Mouse (Mus musculus) heart, adult 2 months (tissue): ENCODE measurements around the gene Ralgps1. TPM values are rescaled to one million over a fixed set of nuclear protein-coding genes. Genes with fewer than 3 reads are reported as not detected.

ENCODE experiments used
- DNase-seq, 2 experiments: peaks; one replicate each; pipeline ENCODE4 v3.0.0; 2021
- H3K27ac ChIP-seq: fragments of 200-600 bp; 2 replicates; pipeline ENCODE4 v1.8.1; 2022
- H3K27me3 ChIP-seq: fragments of 200-500 bp; 2 replicates; pipeline ENCODE4 v1.6.1; 2012; ENCODE audit warnings: mild to moderate bottlenecking, low read length, inconsistent platforms, mixed read lengths; ENCODE audit not compliant: control insufficient read depth, insufficient read depth
- H3K36me3 ChIP-seq: fragments of 200-500 bp; 2 replicates; pipeline ENCODE4 v1.6.1; 2012; ENCODE audit warnings: low read length, inconsistent platforms; ENCODE audit not compliant: control insufficient read depth, insufficient read depth
- H3K4me1 ChIP-seq: fragments of 200-500 bp; 2 replicates; pipeline ENCODE4 v1.6.1; 2011; ENCODE audit warnings: low read length; ENCODE audit not compliant: control insufficient read depth, insufficient read depth
- H3K4me3 ChIP-seq: fragments of 200-600 bp; 2 replicates; pipeline ENCODE4 v1.8.1; 2022
- H3K79me2 ChIP-seq: fragments of 200-500 bp; replicated peaks from 2 replicates; pipeline ENCODE4 v1.6.1; 2012; ENCODE audit warnings: mild to moderate bottlenecking, inconsistent platforms, low read length, moderate library complexity, mixed read lengths; ENCODE audit not compliant: control insufficient read depth, insufficient read depth
- H3K9ac ChIP-seq: fragments of 200-500 bp; 2 replicates; pipeline ENCODE4 v1.6.1; 2012; ENCODE audit warnings: low read depth, mild to moderate bottlenecking, control low read depth, inconsistent platforms, low read length, mixed read lengths
- CTCF ChIP-seq: fragments of 200-600 bp; IDR thresholded peaks from 2 replicates; pipeline ENCODE4 v1.8.1; 2022; ENCODE audit warnings: antibody characterized with exemption, mild to moderate bottlenecking, moderate library complexity
- EP300 ChIP-seq: fragments of 200-500 bp; IDR thresholded peaks from 2 replicates; pipeline ENCODE4 v1.6.1; 2011; ENCODE audit warnings: low read depth, low read length, control low read depth; ENCODE audit not compliant: insufficient read depth
- POLR2A ChIP-seq: fragments of 200-500 bp; IDR thresholded peaks from 2 replicates; pipeline ENCODE4 v1.6.1; 2011; ENCODE audit warnings: mild to moderate bottlenecking, low read depth, low read length, control low read depth; ENCODE audit not compliant: insufficient read depth
- WGBS: fragments of 180-500 bp; shearing (Covaris S2); methylation state at CpG from one replicate; pipeline ENCODE4 v1.1.7; 2018; 5-methylcytosine and 5-hydroxymethylcytosine counted together
- intact Hi-C: fragments of 180-260 bp; cut with DNase I; formaldehyde crosslinking; loops from one replicate; pipeline ENCODE4 v1.15.1; 2025
- polyA plus RNA-seq: library from polyadenylated mRNA; depleted of rRNA; stranded (reverse); fragments of >200 nt; gene quantifications from 2 replicates; pipeline ENCODE4 v1.2.3, GENCODE M21; 2012
- total RNA-seq, 2 experiments: library from RNA; stranded (reverse); gene quantifications; 2 replicates each; pipeline ENCODE4 v1.2.3; 2021

Ralgps1 gene
- total and polyA plus RNA-seq, 3 experiments = 3.8 to 5.3 (median 4.9) TPM

DNA sequence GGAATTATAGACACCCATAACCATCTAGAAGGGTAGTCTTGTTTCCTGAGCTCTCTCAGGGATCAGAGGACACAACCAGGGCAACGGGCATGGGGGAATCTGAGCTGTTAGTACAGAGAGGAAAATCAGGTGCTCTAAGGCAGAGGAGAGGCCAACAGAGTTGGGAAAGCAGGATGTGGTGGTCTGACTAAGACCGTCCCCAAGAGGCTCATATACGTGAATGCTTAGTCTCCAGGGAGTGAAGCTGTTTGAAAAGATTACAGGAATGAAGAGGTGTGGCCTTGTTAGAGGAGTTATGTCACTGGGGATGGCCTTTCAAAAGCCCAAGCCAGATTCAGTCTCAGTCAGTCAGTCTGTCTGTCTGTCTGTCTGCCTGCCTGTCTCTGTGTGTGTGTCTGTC lies 64.7 kb downstream of the Ralgps1 start:
- no peaks in the 10 kb centered on the region for H3K27me3 ChIP-seq
- no peak overlapping the region for H3K27ac ChIP-seq
- no peak overlapping the region for H3K9ac ChIP-seq
- intact Hi-C loops = no loop called here
- DNase-seq = no peak
- H3K36me3 ChIP-seq = no peaks in the 10 kb centered on the region
- WGBS = 65% methylated on average over 3 of the region's 3 CpGs
- no peak overlapping the region for H3K4me3 ChIP-seq
- H3K4me1 ChIP-seq = no peaks in the 10 kb centered on the region
- no peaks in the 10 kb centered on the region for H3K79me2 ChIP-seq
- TF ChIP-seq POLR2A (no peak), CTCF (no peak), EP300 (no peak)

GRCm38 (mm10) chr2:33303416-33303947 lies 67.8 kb downstream of the Ralgps1 start:
- no peak for DNase-seq
- Histone ChIP-seq H3K36me3 (no peaks in the 10 kb centered on the region), H3K4me3 (no peak overlapping the region), H3K27me3 (no peaks in the 10 kb centered on the region; the same call in 1 of the 2 replicates), H3K9ac (no peak overlapping the region), H3K27ac (no peak overlapping the region), H3K4me1 (peaks cover 10% of the 10 kb centered on the region), H3K79me2 (no peaks in the 10 kb centered on the region)
- intact Hi-C loops = no loop called here
- WGBS = 63% methylated on average over 11 of the region's 11 CpGs
- TF ChIP-seq POLR2A (no peak), EP300 (no peak), CTCF (no peak)

DNA sequence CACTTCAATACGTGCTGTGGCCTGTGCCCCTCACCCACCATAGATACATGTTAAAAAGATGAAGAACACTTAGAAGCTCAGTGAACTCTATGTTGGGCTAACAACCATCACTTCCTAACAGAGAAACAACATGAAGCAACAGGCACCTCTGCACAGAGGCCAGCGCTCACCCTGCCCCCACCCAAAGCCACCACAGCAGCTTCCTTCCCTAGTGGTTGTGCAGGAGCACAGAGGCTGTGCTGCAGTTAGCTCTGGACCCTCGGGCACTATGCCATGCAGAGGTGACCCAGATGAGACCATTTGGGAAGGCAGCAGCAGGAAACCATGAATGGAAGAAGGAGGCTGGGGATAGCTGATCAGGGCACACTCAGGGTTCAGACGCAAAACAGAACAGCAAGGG lies 68.5 kb downstream of the Ralgps1 start:
- Histone ChIP-seq H3K9ac (no peak overlapping the region), H3K27me3 (no peaks in the 10 kb centered on the region; the same call in 1 of the 2 replicates), H3K4me3 (no peak overlapping the region), H3K4me1 (peaks cover 10% of the 10 kb centered on the region), H3K79me2 (no peaks in the 10 kb centered on the region), H3K27ac (no peak overlapping the region), H3K36me3 (no peaks in the 10 kb centered on the region)
- intact Hi-C loops = no loop called here
- TF ChIP-seq CTCF (no peak), EP300 (no peak), POLR2A (no peak)
- 75% methylated on average over 4 of the region's 4 CpGs for WGBS
- no peak for DNase-seq

- no peak for DNase-seq
- Histone ChIP-seq H3K27ac (no peak overlapping the region), H3K4me1 (peaks cover 10% of the 10 kb centered on the region), H3K36me3 (no peaks in the 10 kb centered on the region), H3K79me2 (no peaks in the 10 kb centered on the region), H3K4me3 (no peak overlapping the region), H3K27me3 (no peaks in the 10 kb centered on the region; the same call in 1 of the 2 replicates), H3K9ac (no peak overlapping the region)
- WGBS = 85% methylated on average over 3 of the region's 3 CpGs
- TF ChIP-seq POLR2A = no peak
- TF ChIP-seq CTCF = no peak
- no peak for TF ChIP-seq EP300
- intact Hi-C loops = no loop called here
These were observed 68.9 kb downstream of the Ralgps1 start for GRCm38 (mm10) chr2:33302405-33302804.

- WGBS = 54% methylated on average over 3 of the region's 3 CpGs
These were observed 70.8 kb downstream of the Ralgps1 start for GRCm38 (mm10) chr2:33300371-33301046.

DNA sequence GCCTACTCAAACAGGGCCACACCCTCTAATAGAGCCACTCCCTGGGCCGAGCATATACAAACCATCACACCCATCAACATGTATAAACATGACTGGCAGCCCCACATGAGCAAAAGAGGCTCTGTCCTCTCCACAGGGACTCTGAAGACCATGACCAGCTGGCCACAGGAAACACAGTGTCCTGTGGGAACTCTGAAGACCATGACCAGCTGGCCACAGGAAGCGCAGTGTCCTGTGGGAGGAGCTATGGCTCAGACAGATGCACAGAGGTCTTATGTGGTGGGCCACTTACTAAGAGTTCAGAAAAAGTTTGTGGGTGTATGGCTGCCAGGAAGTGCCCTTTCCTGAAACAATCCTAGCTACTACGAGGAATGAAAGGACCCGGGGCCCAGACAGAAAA lies 72.4 kb downstream of the Ralgps1 start:
- 50% methylated on average over 4 of the region's 4 CpGs for WGBS
- H3K9ac ChIP-seq = no peak overlapping the region

More at GRCm38 (mm10) chr2:33300371-33301046, 70.8 kb downstream of the Ralgps1 start:
- peak in 1 of 2 experiments; percentile 41 for DNase-seq
- TF ChIP-seq EP300 (no peak), POLR2A (no peak), CTCF (no peak)
- Histone ChIP-seq H3K4me1 (peaks cover 10% of the 10 kb centered on the region), H3K27me3 (no peaks in the 10 kb centered on the region; the same call in 1 of the 2 replicates), H3K36me3 (no peaks in the 10 kb centered on the region), H3K9ac (no peak overlapping the region), H3K4me3 (no peak overlapping the region), H3K27ac (no peak overlapping the region), H3K79me2 (no peaks in the 10 kb centered on the region)
- intact Hi-C loops = no loop called here

More for the DNA sequence above, 72.4 kb downstream of the Ralgps1 start:
- H3K4me1 ChIP-seq = peaks cover 10% of the 10 kb centered on the region
- no peaks in the 10 kb centered on the region; the same call in 1 of the 2 replicates for H3K27me3 ChIP-seq
- no peak for DNase-seq
- no peak overlapping the region for H3K4me3 ChIP-seq
- H3K27ac ChIP-seq = no peak overlapping the region
- intact Hi-C loops = no loop called here
- TF ChIP-seq POLR2A (no peak), EP300 (no peak), CTCF (no peak)
- H3K36me3 ChIP-seq = no peaks in the 10 kb centered on the region
- no peaks in the 10 kb centered on the region for H3K79me2 ChIP-seq
